In genomic region chr5:52278111-52278510, GRCm38 (mm10) we compare ENCODE assay signal across 21 mouse cellular contexts.
A peak's percentile ranks its signal among the peaks of the same experiment; 100 is the strongest.
DNase-seq lines count a peak whose midpoint lies in the region; ATAC-seq and TF ChIP-seq lines count a peak whose summit lies in the region.
"Had no signal": no experiment of that assay in that cellular context is flagged by ENCODE, and none has a peak within 500 bp of the region (broad histone marks: within the 10 kb centered on the region; RNA-seq: fewer than 3 reads in every experiment).

No protein-coding gene starts in this region.

- no peak for ATAC-seq in intestine, embryonic 14.5 days (replicated peaks; ENCODE audit: low FRiP score, low TSS enrichment, low read depth)
- ATAC-seq in intestine, embryonic 15.5 days: no peak
- ATAC-seq in Patski: peak; percentile 94
- ATAC-seq: activated CD4-positive, CD25-positive, alpha-beta regulatory T cell, adult 4 months; CD4-positive, CD25-positive, alpha-beta regulatory T cell, adult 4 months had no signal

- H3K9me3 ChIP-seq in heart, embryonic 10.5 days: no peaks in the 10 kb centered on the region
- H3K9me3 ChIP-seq in intestine, embryonic 14.5 days (ENCODE audit: control insufficient read depth, low read length): no peaks in the 10 kb centered on the region
- no peaks in the 10 kb centered on the region for H3K9me3 ChIP-seq in intestine, embryonic 15.5 days

- POLR2A ChIA-PET in Patski (lab: Charles Lee): no interaction called here

- H3K27ac ChIP-seq in heart, embryonic 10.5 days: no peak overlapping the region
- H3K27ac ChIP-seq in intestine, embryonic 14.5 days (ENCODE audit: low read depth): no peak overlapping the region
- no peak overlapping the region for H3K27ac ChIP-seq in intestine, embryonic 15.5 days

- TF ChIP-seq CTCF in Patski (IDR thresholded peaks at IDR 0.05): no peak

- WGBS in heart, embryonic 10.5 days: 73% methylated on average over 5 of the region's 5 CpGs
- 64% methylated on average over 5 of the region's 5 CpGs for WGBS in intestine, embryonic 14.5 days
- WGBS in intestine, embryonic 15.5 days: 77% methylated on average over 5 of the region's 5 CpGs

- in situ Hi-C loops in Patski (cut with MboI; ENCODE audit: low pct_unique_long_range_greater_than_20kb): no loop called here

- H3K4me2 ChIP-seq in intestine, embryonic 14.5 days (ENCODE audit: low read length): no peak overlapping the region
- H3K4me2 ChIP-seq in intestine, embryonic 15.5 days (replicated peaks): no peak overlapping the region

- no peak overlapping the region for H3K4me3 ChIP-seq in heart, embryonic 10.5 days
- no peak overlapping the region for H3K4me3 ChIP-seq in intestine, embryonic 14.5 days (ENCODE audit: low read depth, low read length)
- H3K4me3 ChIP-seq in intestine, embryonic 15.5 days (replicated peaks): no peak overlapping the region

- no peaks in the 10 kb centered on the region for H3K27me3 ChIP-seq in heart, embryonic 10.5 days (ENCODE audit: insufficient read depth, poor library complexity, severe bottlenecking)
- H3K27me3 ChIP-seq in intestine, embryonic 14.5 days (replicated peaks; ENCODE audit: control insufficient read depth, insufficient read depth, low read length): no peaks in the 10 kb centered on the region
- no peaks in the 10 kb centered on the region for H3K27me3 ChIP-seq in intestine, embryonic 15.5 days (replicated peaks)
- no peaks in the 10 kb centered on the region for H3K27me3 ChIP-seq in Patski
- H3K27me3 ChIP-seq: CH12.LX had no signal

- H3K9ac ChIP-seq in intestine, embryonic 14.5 days (ENCODE audit: low read length): no peak overlapping the region
- H3K9ac ChIP-seq in intestine, embryonic 15.5 days: no peak overlapping the region

- no peaks in the 10 kb centered on the region for H3K4me1 ChIP-seq in heart, embryonic 10.5 days
- no peaks in the 10 kb centered on the region for H3K4me1 ChIP-seq in intestine, embryonic 14.5 days (replicated peaks; ENCODE audit: control insufficient read depth, insufficient read depth, low read length)
- H3K4me1 ChIP-seq in intestine, embryonic 15.5 days (replicated peaks): no peaks in the 10 kb centered on the region

- CTCF ChIA-PET in Patski (lab: Charles Lee): interaction anchor here (2.2 kb wide), 1 partner anchor 12 kb away, joined by 7 read pairs; no protein-coding TSS in a partner anchor

- H3K36me3 ChIP-seq in heart, embryonic 10.5 days: no peaks in the 10 kb centered on the region
- H3K36me3 ChIP-seq in intestine, embryonic 14.5 days (ENCODE audit: control insufficient read depth, insufficient read depth, low read length): no peaks in the 10 kb centered on the region
- no peaks in the 10 kb centered on the region for H3K36me3 ChIP-seq in intestine, embryonic 15.5 days
- H3K36me3 ChIP-seq: G1E had no signal

- peak; percentile 61 for DNase-seq in heart, adult 11 months
- no peak for DNase-seq in heart, embryonic 10.5 days (ENCODE audit: low spot score)
- DNase-seq in intestine, embryonic 14.5 days (ENCODE audit: low spot score): peak; percentile 21
- peak; percentile 81 for DNase-seq in Patski (ENCODE audit: low read depth, low spot score)
- no peak for DNase-seq in lung, postnatal 14 days
- DNase-seq: adrenal gland, adult 2 months; adrenal gland, adult 8-10 months; adrenal gland, postnatal 10 days; adrenal gland, postnatal 14 days; adrenal gland, postnatal 25 days; adrenal gland, postnatal 36 days; B cell, adult 2 months; cerebellum, adult 11 months; cerebellum, adult 11-12 months; cerebellum, adult 18-20 months; cerebellum, adult 2 months had no signal

Comparison
In these comparisons a context has a peak if more than half of its experiments do, and no peak if none do; other contexts are left out.
1. DNase-seq: peak in heart, adult 11 months (single experiment), intestine, embryonic 14.5 days (single experiment) and Patski (single experiment); none in heart, embryonic 10.5 days (single experiment) and lung, postnatal 14 days (single experiment).